Mouse (Mus musculus) midbrain, embryonic 11.5 days (tissue): ENCODE measurements at regions not wholly inside any gene's neighbourhood (a gene's known extent, or its start where the extent isn't known, plus 50 kb on each side); places are given as distances from the start of the nearest gene placed in this dataset.

Experiments used
- ATAC-seq: fragments of 200-750 bp; cut with Nextera tagmentation; 2 replicates; pipeline ENCODE4 v1.8.0; 2017; ENCODE audit warnings: moderate TSS enrichment, moderate library complexity; ENCODE audit not compliant: low FRiP score
- DNase-seq: peaks from one replicate; pipeline ENCODE4 v3.0.0; 2015; ENCODE audit warnings: low spot score; ENCODE audit errors: missing footprints
- H3K27ac ChIP-seq: fragments of 300-500 bp; sonication (generic); 2 replicates; pipeline ENCODE4 v1.5.1; 2014; ENCODE audit warnings: low read depth, low read length
- H3K27me3 ChIP-seq: fragments of 300-500 bp; sonication (generic); 2 replicates; pipeline ENCODE4 v1.6.1; 2014; ENCODE audit warnings: mild to moderate bottlenecking, low read length, moderate library complexity, mixed read lengths; ENCODE audit not compliant: control insufficient read depth, insufficient read depth
- H3K36me3 ChIP-seq: fragments of 300-500 bp; sonication (generic); 2 replicates; pipeline ENCODE4 v1.6.1; 2014; ENCODE audit warnings: mild to moderate bottlenecking, low read length, moderate library complexity, mixed read lengths; ENCODE audit not compliant: control insufficient read depth, insufficient read depth
- H3K4me1 ChIP-seq: fragments of 300-500 bp; sonication (generic); 2 replicates; pipeline ENCODE4 v1.6.1; 2014; ENCODE audit warnings: low read length; ENCODE audit not compliant: control insufficient read depth, insufficient read depth
- H3K4me2 ChIP-seq: fragments of 300-500 bp; sonication (generic); 2 replicates; pipeline ENCODE4 v1.6.1; 2014; ENCODE audit warnings: mild to moderate bottlenecking, moderate library complexity
- H3K4me3 ChIP-seq: fragments of 300-500 bp; sonication (generic); 2 replicates; pipeline ENCODE4 v1.5.1; 2014; ENCODE audit warnings: low read depth, low read length
- H3K9ac ChIP-seq: fragments of 300-500 bp; sonication (generic); 2 replicates; pipeline ENCODE4 v1.6.1; 2014; ENCODE audit warnings: low read length
- H3K9me3 ChIP-seq: fragments of 300-500 bp; sonication (generic); 2 replicates; pipeline ENCODE4 v1.6.1; 2016; ENCODE audit warnings: low read length; ENCODE audit not compliant: control insufficient read depth
- WGBS: fragments of 180-500 bp; shearing (Covaris S2); extraction: QIAGEN DNeasy Blood & Tissue Kit; methylation state at CpG from one replicate; pipeline ENCODE4 v1.1.7; 2014; 5-methylcytosine and 5-hydroxymethylcytosine counted together

- H3K36me3 ChIP-seq: no peaks in the 10 kb centered on the region
- no peak for ATAC-seq
- H3K4me1 ChIP-seq: no peaks in the 10 kb centered on the region
- WGBS: 60% methylated on average over 8 of the region's 8 CpGs
- H3K4me2 ChIP-seq: no peak overlapping the region
- H3K9ac ChIP-seq: no peak overlapping the region
- DNase-seq: no peak
- H3K9me3 ChIP-seq: no peaks in the 10 kb centered on the region
- H3K27ac ChIP-seq: no peak overlapping the region
- H3K4me3 ChIP-seq: no peak overlapping the region
- H3K27me3 ChIP-seq: no peaks in the 10 kb centered on the region
These were observed 232.2 kb upstream of the Tank start for GRCm38 (mm10) chr2:61346012-61346760.

DNA sequence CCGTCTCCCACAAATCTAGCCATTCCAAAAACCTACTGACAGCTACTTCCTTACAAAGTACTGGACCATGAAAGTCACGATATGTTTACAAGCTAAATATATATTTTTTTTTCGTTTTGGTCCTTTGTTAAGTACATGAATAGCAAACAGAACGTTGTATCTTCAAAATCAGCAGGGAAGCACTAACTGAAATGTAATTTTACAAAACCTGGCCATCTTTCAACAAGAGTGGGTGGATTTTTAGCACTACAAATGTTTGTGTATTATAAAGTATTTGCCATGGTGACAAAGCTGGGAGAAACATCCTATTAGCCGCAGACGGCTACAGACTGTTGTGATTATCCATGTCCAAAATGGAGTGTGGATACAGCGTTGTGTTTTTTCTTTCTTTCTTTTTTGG is 233.1 kb upstream of the Tank start:
- no peak overlapping the region for H3K27ac ChIP-seq
- no peaks in the 10 kb centered on the region for H3K36me3 ChIP-seq
- WGBS: 87% methylated on average over 7 of the region's 7 CpGs
- H3K4me2 ChIP-seq: no peak overlapping the region
- DNase-seq (no peak), ATAC-seq (no peak)
- no peak overlapping the region for H3K9ac ChIP-seq
- H3K27me3 ChIP-seq: no peaks in the 10 kb centered on the region
- H3K9me3 ChIP-seq: no peaks in the 10 kb centered on the region
- H3K4me3 ChIP-seq: no peak overlapping the region
- H3K4me1 ChIP-seq: no peaks in the 10 kb centered on the region

DNA sequence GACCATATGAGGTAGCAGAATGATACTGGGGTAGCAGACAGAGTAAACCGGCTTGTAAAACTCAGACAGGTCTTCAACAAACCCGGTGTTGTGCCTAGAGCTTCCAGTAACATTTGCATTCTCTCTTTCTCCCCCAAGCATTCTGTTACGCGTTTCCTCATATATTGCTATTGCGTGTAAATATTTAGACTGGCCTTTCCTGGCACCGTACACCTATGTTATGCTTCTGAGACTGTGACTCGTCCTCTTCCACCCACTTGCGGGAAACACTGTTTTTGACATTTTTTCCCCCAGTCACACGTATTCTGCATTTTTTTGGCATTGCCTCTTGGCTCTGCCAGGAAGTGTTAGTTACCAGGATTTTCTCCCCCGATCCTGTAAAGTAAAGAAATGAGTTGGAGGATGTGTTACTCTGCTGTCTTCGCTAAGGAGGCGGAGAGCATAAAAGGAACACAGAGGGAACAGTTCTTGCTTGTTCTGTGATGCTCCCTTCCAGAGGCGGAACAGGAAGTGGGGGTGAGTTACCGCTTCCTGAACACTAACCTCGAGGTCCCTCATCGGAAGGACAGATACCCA is 233.7 kb upstream of the Tank start:
- H3K27me3 ChIP-seq: no peaks in the 10 kb centered on the region
- H3K9me3 ChIP-seq: no peaks in the 10 kb centered on the region
- no peak overlapping the region for H3K4me3 ChIP-seq
- WGBS: 91% methylated on average over 16 of the region's 16 CpGs
- H3K27ac ChIP-seq: no peak overlapping the region
- H3K36me3 ChIP-seq: no peaks in the 10 kb centered on the region
- no peak overlapping the region for H3K9ac ChIP-seq
- ATAC-seq (no peak), DNase-seq (no peak)
- H3K4me2 ChIP-seq: no peak overlapping the region
- no peaks in the 10 kb centered on the region for H3K4me1 ChIP-seq

DNA sequence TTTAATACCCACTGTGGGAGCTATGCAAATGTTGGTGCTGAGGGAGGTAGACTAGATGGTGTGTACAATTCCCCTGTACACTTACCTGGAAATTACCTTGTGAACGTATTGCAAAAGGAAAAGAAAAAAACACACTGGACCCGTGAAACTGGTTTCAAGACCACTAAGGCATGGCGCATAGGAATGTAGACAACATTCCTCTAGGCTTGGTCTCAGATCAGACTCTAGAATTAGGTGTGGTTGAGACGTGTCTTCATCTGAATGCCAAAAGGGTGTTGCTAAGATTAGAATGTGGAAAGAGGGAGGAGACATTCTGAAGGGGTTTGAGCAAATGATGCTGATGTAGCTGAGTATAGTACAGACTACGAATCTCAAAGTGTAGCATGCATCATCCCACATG is 237.1 kb upstream of the Tank start:
- H3K9me3 ChIP-seq: no peaks in the 10 kb centered on the region
- no peak overlapping the region for H3K27ac ChIP-seq
- no peak overlapping the region for H3K4me2 ChIP-seq
- no peak overlapping the region for H3K9ac ChIP-seq
- ATAC-seq (no peak), DNase-seq (no peak)
- no peaks in the 10 kb centered on the region for H3K36me3 ChIP-seq
- H3K4me1 ChIP-seq: no peaks in the 10 kb centered on the region
- 84% methylated on average over 5 of the region's 5 CpGs for WGBS
- H3K27me3 ChIP-seq: no peaks in the 10 kb centered on the region
- no peak overlapping the region for H3K4me3 ChIP-seq

- ATAC-seq (no peak), DNase-seq (no peak)
- Histone ChIP-seq H3K4me3 (no peak overlapping the region), H3K27me3 (no peaks in the 10 kb centered on the region; the same call in 1 of the 2 replicates), H3K9me3 (no peaks in the 10 kb centered on the region), H3K27ac (no peak overlapping the region), H3K36me3 (no peaks in the 10 kb centered on the region), H3K4me1 (no peaks in the 10 kb centered on the region), H3K9ac (no peak overlapping the region), H3K4me2 (no peak overlapping the region)
- WGBS: 87% methylated on average over 4 of the region's 4 CpGs
These were observed 259.2 kb upstream of the Tank start for GRCm38 (mm10) chr2:61319226-61319625.

- DNase-seq (no peak), ATAC-seq (no peak)
- H3K9ac ChIP-seq: no peak overlapping the region
- H3K4me3 ChIP-seq: no peak overlapping the region
- WGBS: 52% methylated on average over 4 of the region's 4 CpGs
- no peak overlapping the region for H3K27ac ChIP-seq
- no peaks in the 10 kb centered on the region for H3K4me1 ChIP-seq
- H3K36me3 ChIP-seq: no peaks in the 10 kb centered on the region
- no peak overlapping the region for H3K4me2 ChIP-seq
- H3K9me3 ChIP-seq: no peaks in the 10 kb centered on the region
- no peaks in the 10 kb centered on the region; the same call in 1 of the 2 replicates for H3K27me3 ChIP-seq
These were observed 268.0 kb upstream of the Tank start for GRCm38 (mm10) chr2:61310405-61310804.

- H3K4me1 ChIP-seq: no peaks in the 10 kb centered on the region
- WGBS: 91% methylated on average over 2 of the region's 2 CpGs
- H3K4me2 ChIP-seq: no peak overlapping the region
- no peak overlapping the region for H3K4me3 ChIP-seq
- ATAC-seq: no peak
- H3K36me3 ChIP-seq: no peaks in the 10 kb centered on the region
- H3K27me3 ChIP-seq: no peaks in the 10 kb centered on the region
- H3K9me3 ChIP-seq: no peaks in the 10 kb centered on the region
- no peak overlapping the region for H3K9ac ChIP-seq
- DNase-seq: no peak
- no peak overlapping the region for H3K27ac ChIP-seq
These were observed 269.2 kb upstream of the Tank start for GRCm38 (mm10) chr2:61309219-61309618.

GRCm38 (mm10) chr2:61297135-61297534 is 281.2 kb upstream of the Tank start:
- 79% methylated on average over 5 of the region's 5 CpGs for WGBS

DNA sequence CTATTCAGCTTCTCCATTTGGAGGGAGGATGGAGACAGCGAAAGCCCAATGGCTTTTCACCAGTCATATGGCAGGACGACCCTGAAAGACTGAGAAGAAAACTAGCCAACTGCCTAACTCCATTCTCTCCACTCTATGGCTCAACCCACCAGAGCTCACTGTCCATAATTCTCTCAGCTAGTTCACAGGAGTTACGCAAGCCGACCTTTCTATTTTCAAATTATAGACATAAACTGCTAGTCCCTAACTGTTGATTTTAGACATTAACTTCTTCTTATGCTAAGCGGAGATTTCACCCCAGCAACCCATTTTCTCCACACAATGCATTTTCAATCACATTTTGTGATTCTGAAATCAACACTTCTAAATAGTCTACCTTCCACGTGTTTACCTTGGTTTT is 281.8 kb upstream of the Tank start:
- Histone ChIP-seq H3K36me3 (no peaks in the 10 kb centered on the region), H3K4me2 (no peak overlapping the region), H3K27ac (no peak overlapping the region), H3K9me3 (no peaks in the 10 kb centered on the region), H3K4me1 (no peaks in the 10 kb centered on the region), H3K27me3 (no peaks in the 10 kb centered on the region), H3K4me3 (no peak overlapping the region), H3K9ac (no peak overlapping the region)
- DNase-seq: no peak
- WGBS: 91% methylated on average over 6 of the region's 6 CpGs
- no peak for ATAC-seq

More at GRCm38 (mm10) chr2:61297135-61297534, 281.2 kb upstream of the Tank start:
- Histone ChIP-seq H3K9ac (no peak overlapping the region), H3K4me3 (no peak overlapping the region), H3K4me1 (no peaks in the 10 kb centered on the region), H3K27me3 (no peaks in the 10 kb centered on the region), H3K36me3 (no peaks in the 10 kb centered on the region), H3K9me3 (no peaks in the 10 kb centered on the region), H3K27ac (no peak overlapping the region), H3K4me2 (no peak overlapping the region)
- no peak for ATAC-seq
- DNase-seq: no peak
